Mouse (Mus musculus) gastrocnemius, postnatal 25 days (tissue): ENCODE data around the gene Kcns3. TPM values are rescaled to one million over a fixed set of nuclear protein-coding genes. Genes with fewer than 3 reads are reported as not detected.
"Not testable (repeated sequence)": the region's sequence is repeated elsewhere in the genome, so short reads cannot be mapped to it uniquely, and the experiment has no call there.

Experiments used
- DNase-seq: peaks from one replicate; pipeline ENCODE4 v3.0.0; 2022
- total RNA-seq, 2 experiments: library from RNA; stranded (reverse); gene quantifications; 1 replicate in 1 of 2; 2 replicates in 1 of 2; pipeline ENCODE4 v1.2.3; 2021

The Kcns3 gene
- total RNA-seq, 2 experiments from 2014 or later, result 0.36 to 1.3 TPM

DNA sequence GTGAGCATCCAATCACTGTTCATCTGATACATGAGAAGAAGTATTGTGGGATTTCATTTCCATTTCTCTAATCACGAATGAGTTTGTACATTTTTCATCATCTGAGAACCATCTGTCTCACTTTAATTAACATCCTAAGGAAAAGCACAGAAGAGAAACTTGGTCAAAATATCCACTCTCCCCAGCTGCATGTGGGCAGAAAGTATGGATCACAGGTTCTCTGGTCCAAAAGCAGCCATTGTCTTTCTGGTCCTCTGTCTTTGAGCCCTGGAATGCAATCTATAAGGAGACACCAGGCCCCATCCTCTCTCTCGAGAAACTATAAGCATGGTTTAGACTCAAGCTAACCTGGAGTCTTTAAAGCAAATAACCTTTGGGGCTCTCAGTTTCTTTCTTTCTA is 79.8 kb downstream of the Kcns3 start:
- DNase-seq, result no peak

DNA sequence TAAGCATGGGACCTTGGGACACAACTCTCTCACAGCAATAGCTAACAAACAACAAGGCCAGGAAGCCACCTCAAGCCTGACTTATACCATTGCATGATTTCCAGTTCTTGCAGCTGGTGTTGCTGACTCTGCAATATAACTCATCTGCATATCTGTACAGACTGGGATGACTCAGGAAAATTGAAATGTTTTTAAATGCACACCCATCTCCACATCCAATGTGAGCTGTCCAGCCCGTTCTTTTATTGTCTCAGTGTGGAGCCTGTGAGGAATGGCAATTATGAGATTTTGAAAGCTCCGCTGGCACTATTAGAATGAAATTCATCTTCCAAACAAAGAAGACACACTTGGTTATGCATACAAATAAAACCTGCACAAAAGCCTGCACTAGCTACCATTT is 84.0 kb downstream of the Kcns3 start:
- no peak for DNase-seq

DNA sequence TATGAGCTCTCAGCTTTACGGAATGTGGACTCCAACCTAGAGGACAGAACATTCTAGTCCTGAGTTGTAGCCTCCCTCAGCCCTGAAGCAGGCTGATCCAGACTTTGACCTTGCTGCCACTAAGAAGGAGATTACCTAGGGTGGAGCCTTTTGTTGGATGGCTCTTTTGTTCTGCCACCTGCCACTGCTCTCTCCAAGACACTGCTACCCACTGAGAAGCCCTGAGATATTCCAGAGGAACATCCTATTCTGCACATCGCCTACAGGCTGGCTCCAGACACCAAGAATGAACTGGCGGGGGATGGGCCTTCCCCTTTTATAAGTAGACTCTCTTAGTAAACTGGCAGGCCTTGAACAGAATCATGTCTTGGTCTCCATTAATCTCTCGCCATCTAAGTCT is 98.2 kb downstream of the Kcns3 start:
- not testable (repeated sequence) for DNase-seq

DNA sequence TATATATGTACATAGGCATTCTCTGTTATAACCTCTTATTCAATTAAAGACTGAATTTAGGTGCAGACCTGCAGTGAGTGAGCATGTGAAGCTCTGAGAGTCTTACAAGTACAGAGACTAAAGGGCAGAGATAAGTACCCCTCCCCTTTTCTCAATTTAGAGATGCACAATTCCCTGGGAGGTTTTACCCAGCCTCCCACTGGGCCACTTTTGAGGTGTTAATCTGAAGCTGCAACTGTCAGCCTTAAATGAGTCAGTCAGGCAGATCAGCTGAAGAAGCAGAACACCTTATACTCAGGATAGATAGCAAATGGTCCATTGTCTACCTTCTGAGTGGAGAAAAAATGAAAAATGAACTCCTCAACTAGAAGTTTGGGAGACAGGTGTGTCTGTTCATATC is 109.0 kb downstream of the Kcns3 start:
- no peak for DNase-seq

Other genes with a start within 250 kb of the Kcns3 start
- gene Msgn1, start 57.9 kb upstream of the Kcns3 start, total RNA-seq, result not detected
- gene Gen1, start 114.7 kb upstream of the Kcns3 start, total RNA-seq, result 1 to 10 TPM; 2.5 to 3.2 TPM
- 10 to 100 TPM; 25.4 to 31.7 TPM for gene Smc6, start 114.8 kb upstream of the Kcns3 start, total RNA-seq